Mouse (Mus musculus) erythroblast, embryonic 14.5 days (primary cell): ENCODE data around the gene Cit. TPM values are rescaled to one million over a fixed set of nuclear protein-coding genes. Genes with fewer than 3 reads are reported as not detected.

Experiments used
- H3K27me3 ChIP-seq: 2 replicates; pipeline ENCODE4 v1.6.1; 2012; ENCODE audit warnings: inconsistent platforms; ENCODE audit not compliant: control insufficient read depth
- H3K36me3 ChIP-seq: 2 replicates; pipeline ENCODE4 v1.6.1; 2012; ENCODE audit warnings: mild to moderate bottlenecking, inconsistent platforms; ENCODE audit not compliant: control insufficient read depth
- H3K4me1 ChIP-seq: 2 replicates; pipeline ENCODE4 v1.6.1; 2012; ENCODE audit warnings: inconsistent platforms; ENCODE audit not compliant: control insufficient read depth
- H3K4me3 ChIP-seq: replicated peaks from 2 replicates; pipeline ENCODE3; 2012; ENCODE audit warnings: moderate library complexity, mild to moderate bottlenecking, inconsistent platforms
- H3K9me3 ChIP-seq: 2 replicates; pipeline ENCODE4 v1.6.1; 2012; ENCODE audit warnings: low read length, inconsistent platforms, mixed read lengths; ENCODE audit not compliant: control insufficient read depth
- GATA1 ChIP-seq: IDR thresholded peaks from 2 replicates; pipeline ENCODE4 v1.6.1; 2012; ENCODE audit warnings: low read length, inconsistent platforms, mixed read lengths
- TAL1 ChIP-seq: IDR thresholded peaks from 3 replicates; pipeline ENCODE4 v1.6.1; 2012; ENCODE audit warnings: low read length, inconsistent platforms, mixed read lengths
- polyA plus RNA-seq: library from polyadenylated mRNA; stranded (reverse); fragments of >175 nt; gene quantifications from 2 replicates; pipeline ENCODE4 v1.2.3, GENCODE M21; 2012

The Cit gene
- polyA plus RNA-seq, 1 experiment, result 13.6 TPM

- Histone ChIP-seq H3K4me3 (no peak overlapping the region), H3K4me1 (peaks cover 45% of the 10 kb centered on the region), H3K27me3 (no peaks in the 10 kb centered on the region), H3K9me3 (peaks cover 13% of the 10 kb centered on the region), H3K36me3 (peaks cover 98% of the 10 kb centered on the region)
- TF ChIP-seq GATA1 (no peak), TAL1 (no peak)
Measured at GRCm38 (mm10) chr5:115942389-115942788, 97.3 kb downstream of the Cit start.

- no peaks in the 10 kb centered on the region for H3K27me3 ChIP-seq
- TF ChIP-seq GATA1 (no peak), TAL1 (no peak)
- peaks cover 14% of the 10 kb centered on the region for H3K9me3 ChIP-seq
- H3K4me3 ChIP-seq, result peak overlapping the region; percentile 79
- peaks cover 70% of the 10 kb centered on the region for H3K4me1 ChIP-seq
- H3K36me3 ChIP-seq, result peaks cover 98% of the 10 kb centered on the region
Measured at GRCm38 (mm10) chr5:115944791-115945490, 99.9 kb downstream of the Cit start.

GRCm38 (mm10) chr5:115947622-115948353 lies 102.7 kb downstream of the Cit start:
- peaks cover 2% of the 10 kb centered on the region; the same call in 1 of the 2 replicates for H3K27me3 ChIP-seq
- H3K36me3 ChIP-seq, result peaks cover 99% of the 10 kb centered on the region
- no peak for TF ChIP-seq GATA1
- peak; percentile 34; the same call in 1 of the 3 replicates for TF ChIP-seq TAL1
- H3K4me1 ChIP-seq, result peaks cover 90% of the 10 kb centered on the region
- peaks cover 30% of the 10 kb centered on the region for H3K9me3 ChIP-seq
- H3K4me3 ChIP-seq, result peak overlapping the region; percentile 79

- TF ChIP-seq TAL1 (no peak), GATA1 (no peak)
- peaks cover 100% of the 10 kb centered on the region for H3K36me3 ChIP-seq
- peaks cover 12% of the 10 kb centered on the region; the same call in 1 of the 2 replicates for H3K27me3 ChIP-seq
Measured at GRCm38 (mm10) chr5:115950936-115951335, 105.9 kb downstream of the Cit start.

GRCm38 (mm10) chr5:115953173-115953572 lies 108.1 kb downstream of the Cit start:
- peaks cover 54% of the 10 kb centered on the region for H3K4me1 ChIP-seq
- H3K4me3 ChIP-seq, result no peak overlapping the region
- H3K36me3 ChIP-seq, result peaks cover 100% of the 10 kb centered on the region
- TF ChIP-seq TAL1, result no peak
- TF ChIP-seq GATA1, result no peak
- H3K27me3 ChIP-seq, result peaks cover 18% of the 10 kb centered on the region; the same call in 1 of the 2 replicates
- H3K9me3 ChIP-seq, result peaks cover 76% of the 10 kb centered on the region

More at GRCm38 (mm10) chr5:115950936-115951335, 105.9 kb downstream of the Cit start:
- peaks cover 61% of the 10 kb centered on the region for H3K4me1 ChIP-seq
- H3K9me3 ChIP-seq, result peaks cover 58% of the 10 kb centered on the region
- H3K4me3 ChIP-seq, result no peak overlapping the region

DNA sequence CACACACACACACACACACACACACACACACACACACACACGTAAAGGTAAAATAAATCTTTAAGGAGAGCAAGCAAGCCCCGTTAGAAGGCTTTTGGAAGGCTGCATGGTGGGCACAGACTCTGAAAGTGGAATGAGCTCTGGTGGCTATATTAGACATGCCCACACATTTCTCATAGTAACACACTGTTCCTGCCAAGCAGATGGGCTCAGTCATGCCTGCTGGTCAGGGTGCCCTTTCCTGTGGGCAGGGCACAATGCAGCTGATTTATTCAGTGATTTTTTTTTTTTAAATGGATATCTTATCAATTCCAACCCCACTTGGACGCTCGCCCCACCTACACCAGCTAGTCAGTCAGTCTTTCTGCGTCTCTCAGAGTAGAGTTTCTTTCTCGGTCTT lies 109.0 kb downstream of the Cit start:
- TF ChIP-seq TAL1 (no peak), GATA1 (no peak)
- H3K9me3 ChIP-seq, result peaks cover 76% of the 10 kb centered on the region

GRCm38 (mm10) chr5:115954549-115954948 lies 109.5 kb downstream of the Cit start:
- peaks cover 76% of the 10 kb centered on the region for H3K9me3 ChIP-seq
- peaks cover 18% of the 10 kb centered on the region; the same call in 1 of the 2 replicates for H3K27me3 ChIP-seq
- H3K36me3 ChIP-seq, result peaks cover 100% of the 10 kb centered on the region
- H3K4me1 ChIP-seq, result peaks cover 54% of the 10 kb centered on the region
- TF ChIP-seq GATA1 (no peak), TAL1 (no peak)
- no peak overlapping the region for H3K4me3 ChIP-seq

More for the DNA sequence above, 109.0 kb downstream of the Cit start:
- peaks cover 54% of the 10 kb centered on the region for H3K4me1 ChIP-seq
- H3K4me3 ChIP-seq, result no peak overlapping the region
- H3K36me3 ChIP-seq, result peaks cover 100% of the 10 kb centered on the region
- H3K27me3 ChIP-seq, result peaks cover 18% of the 10 kb centered on the region; the same call in 1 of the 2 replicates

DNA sequence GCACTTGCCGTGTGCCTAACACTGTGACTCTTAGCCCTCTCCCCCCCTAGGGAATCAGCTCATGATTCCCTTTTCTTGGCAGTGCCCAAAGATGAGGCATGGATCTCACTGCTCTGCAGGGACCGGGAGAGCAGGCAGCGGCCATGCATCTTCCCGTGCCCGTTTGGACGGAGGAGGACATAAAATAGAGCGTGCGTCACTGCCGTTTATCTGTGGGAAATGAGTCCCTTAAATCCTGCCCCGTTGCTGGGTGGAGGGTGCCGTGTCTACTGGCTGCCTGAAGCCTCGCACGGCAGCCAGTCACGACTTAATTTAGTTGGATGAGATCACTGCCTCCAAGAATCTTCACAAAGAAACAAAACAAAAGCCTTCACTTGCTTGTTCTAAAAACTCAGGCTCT lies 110.1 kb downstream of the Cit start:
- Histone ChIP-seq H3K4me3 (no peak overlapping the region), H3K27me3 (peaks cover 18% of the 10 kb centered on the region; the same call in 1 of the 2 replicates), H3K36me3 (peaks cover 100% of the 10 kb centered on the region), H3K4me1 (peaks cover 53% of the 10 kb centered on the region), H3K9me3 (peaks cover 73% of the 10 kb centered on the region)
- TF ChIP-seq TAL1 (no peak), GATA1 (no peak)

DNA sequence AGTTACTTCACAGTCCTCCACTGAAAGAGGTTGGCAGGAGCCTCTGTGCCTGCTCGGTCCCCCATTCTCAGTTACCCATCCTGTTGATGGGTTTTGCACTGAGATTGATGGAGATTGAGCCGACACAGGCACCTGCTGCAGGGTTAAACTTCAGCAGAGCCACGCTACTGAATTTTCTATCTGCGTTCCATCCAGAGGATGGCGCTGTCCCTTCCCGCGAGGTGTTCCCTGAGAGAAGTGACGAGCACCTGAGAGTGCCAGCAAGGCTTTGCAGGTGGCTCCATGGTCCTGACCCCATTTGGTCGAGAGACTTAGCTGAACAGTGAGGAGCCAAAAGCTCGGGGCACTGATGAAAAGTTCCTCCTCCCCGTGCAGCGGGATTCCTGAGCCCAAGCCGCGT lies 111.0 kb downstream of the Cit start:
- Histone ChIP-seq H3K4me1 (peaks cover 48% of the 10 kb centered on the region), H3K9me3 (peaks cover 65% of the 10 kb centered on the region), H3K4me3 (no peak overlapping the region), H3K27me3 (peaks cover 18% of the 10 kb centered on the region; the same call in 1 of the 2 replicates), H3K36me3 (peaks cover 100% of the 10 kb centered on the region)
- TF ChIP-seq GATA1 (no peak), TAL1 (no peak)
